Mouse (Mus musculus): ENCODE results near the gene Apip.

Apip gene

DNA sequence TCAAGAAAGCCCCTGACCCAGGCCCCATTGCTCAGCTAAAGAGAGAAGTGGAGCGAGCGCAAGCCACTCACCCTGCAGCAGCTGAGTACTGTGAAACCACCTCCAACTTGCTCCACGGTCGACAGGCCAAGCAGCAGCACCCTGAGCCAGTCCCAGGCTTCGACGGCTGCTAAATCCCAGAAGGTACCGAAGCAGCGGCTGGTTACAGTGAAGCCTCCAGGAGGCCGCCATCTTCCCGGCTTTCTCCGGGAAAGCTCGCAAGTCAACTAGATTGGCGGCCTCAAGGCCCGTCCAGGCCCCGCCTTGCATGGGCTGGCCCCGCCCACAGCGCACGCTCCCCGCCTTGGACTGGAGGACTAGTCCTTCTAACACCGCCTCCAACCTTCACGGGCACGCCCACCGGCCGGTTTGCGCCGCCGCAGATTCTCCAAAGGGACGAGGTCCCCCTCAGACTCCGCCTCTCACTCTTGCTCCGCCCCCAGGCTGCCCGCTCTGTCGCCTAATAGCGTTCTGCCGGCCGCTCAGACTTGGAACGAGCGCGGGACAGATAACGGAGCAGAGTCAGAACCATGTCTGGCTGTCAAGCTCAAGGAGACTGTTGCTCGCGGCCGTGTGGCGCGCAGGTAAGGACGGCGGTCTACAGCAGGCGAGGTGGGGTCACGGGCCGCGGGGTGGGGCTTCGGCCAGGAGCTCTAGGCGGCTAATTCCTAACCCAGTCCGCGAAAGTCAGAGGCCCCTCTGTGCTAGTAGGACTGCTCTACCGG is at the start of gene Apip, which contains the start of gene Pdhx:
TSS of gene Apip (plus strand) at position 457 of the 764 bp plus-strand sequence.
TSS of gene Pdhx (minus strand) at position 295 of the 764 bp plus-strand sequence.
- peak; percentile 98 for DNase-seq (ENCODE audit: low read depth)

DNA sequence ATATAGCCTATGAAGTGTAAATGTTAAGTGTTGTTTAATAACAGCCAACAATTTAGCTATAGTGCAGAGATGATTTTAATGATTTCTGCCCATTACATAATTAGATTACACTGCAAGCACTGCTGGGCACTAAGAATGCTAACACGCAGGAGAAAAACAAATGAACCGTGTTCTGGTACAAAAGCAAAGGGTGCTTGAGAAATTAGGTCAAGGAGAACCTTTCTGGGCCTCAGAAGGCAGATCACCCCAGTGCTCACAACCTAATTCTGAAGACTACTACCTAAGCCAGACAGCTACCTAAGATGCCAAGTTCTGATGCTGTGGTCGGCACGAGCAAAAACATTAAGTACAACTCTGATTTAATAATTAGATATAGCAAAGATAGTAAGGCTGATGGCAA is 35.6 kb upstream of the Apip start:
- no peak for DNase-seq (ENCODE audit: low read depth)

DNA sequence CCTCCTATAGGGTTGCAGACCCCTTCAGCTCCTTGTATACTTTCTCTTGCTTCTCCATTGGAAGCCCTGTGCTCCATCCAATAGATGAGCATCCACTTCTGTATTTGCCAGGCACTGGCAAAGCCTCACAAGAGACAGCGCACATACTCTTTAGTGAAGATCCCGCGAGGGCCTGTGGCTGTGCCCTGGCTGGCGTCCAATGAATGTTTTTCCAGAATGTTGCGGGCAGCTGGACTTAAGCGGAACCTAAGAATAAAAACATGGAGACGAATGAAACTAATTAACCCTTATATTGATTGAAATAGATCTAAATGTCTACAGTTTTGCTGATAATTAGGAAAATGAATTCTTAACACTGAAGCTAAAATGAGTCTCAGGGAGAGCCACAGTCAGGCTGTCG is 32.6 kb upstream of the Apip start:
- DNase-seq (ENCODE audit: low read depth), result no peak

DNA sequence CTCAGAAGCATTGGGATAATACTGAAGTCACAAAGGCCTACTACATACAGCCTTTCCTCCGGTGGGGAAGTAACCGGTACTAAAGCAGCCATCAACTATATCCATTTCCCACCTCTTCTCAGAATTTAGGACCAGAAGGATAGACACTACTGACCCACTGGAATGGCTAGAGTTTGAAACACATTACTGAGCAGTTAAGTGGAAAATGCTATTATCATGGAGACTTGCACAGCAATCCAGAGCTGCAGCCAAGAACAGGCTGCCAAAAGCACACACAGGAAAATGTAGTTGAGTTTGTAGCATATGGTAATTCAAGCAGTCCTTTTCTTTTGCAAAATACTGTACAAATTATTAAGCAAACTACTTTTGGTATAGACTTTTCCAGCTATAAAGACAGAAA is 28.2 kb upstream of the Apip start:
- no peak for DNase-seq (ENCODE audit: low read depth)

DNA sequence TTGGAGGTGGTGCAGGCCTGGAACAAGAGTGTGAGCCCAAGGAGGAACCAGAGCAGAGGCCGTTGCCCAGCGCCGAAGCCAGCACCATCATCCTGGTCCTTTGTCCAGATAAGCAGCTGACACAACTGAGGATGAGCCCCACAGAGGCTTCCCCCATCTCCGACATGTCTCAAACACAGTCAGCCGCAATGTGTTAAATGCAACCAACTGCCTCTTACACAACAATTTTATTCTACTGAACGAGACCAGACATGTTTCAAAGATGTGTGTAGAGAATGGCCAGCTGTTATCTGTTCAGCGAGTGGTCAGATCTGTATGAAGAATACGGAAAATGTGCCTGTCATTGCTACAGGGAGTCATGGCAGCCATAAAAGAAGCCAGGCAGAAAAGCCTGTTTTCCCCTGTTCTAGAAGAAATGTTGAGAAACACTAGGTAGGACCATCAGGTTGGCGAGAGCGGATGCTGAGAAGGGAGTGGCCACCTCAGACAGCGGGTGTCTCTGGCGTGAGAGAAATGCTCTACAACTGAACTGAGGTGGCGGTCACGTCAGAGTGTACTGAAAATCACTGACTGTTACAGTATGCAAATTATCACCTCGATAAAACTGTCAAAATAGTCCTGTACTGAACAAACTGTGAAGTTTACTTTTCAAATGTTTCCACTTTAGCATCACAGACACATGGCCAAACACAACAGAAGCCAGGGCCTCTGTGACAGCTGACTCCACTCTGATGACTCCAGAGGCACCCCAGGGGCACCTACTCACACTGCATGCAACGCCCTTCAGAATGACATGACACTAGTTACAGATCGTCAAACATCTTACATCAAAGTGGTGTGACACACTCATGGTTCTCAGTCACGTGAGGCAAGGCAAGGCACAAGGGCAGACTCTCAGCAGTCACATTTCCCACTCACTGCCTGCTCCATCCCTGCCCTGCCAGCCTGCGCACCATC is 21.3 kb upstream of the Apip start:
- DNase-seq (ENCODE audit: low read depth), result no peak

DNA sequence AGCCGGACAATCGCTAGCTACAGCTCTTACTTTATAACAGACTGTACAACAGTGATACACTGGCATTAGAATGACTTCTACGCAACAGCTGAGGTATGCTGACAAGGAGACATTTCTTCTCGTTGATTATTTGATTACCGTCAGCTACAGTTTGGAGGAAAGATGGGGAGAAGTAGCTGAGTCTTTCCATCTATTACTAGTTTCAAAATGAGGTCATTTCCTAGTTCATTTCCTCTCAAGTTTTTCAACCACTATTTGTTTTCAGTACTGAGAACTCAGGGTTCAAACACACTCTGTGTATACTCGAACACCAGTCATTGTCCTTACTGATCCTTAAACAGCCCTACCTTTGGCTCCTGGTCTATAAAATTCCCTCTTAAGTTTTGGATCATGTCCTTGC is 17.7 kb upstream of the Apip start:
- no peak for DNase-seq (ENCODE audit: low read depth)

DNA sequence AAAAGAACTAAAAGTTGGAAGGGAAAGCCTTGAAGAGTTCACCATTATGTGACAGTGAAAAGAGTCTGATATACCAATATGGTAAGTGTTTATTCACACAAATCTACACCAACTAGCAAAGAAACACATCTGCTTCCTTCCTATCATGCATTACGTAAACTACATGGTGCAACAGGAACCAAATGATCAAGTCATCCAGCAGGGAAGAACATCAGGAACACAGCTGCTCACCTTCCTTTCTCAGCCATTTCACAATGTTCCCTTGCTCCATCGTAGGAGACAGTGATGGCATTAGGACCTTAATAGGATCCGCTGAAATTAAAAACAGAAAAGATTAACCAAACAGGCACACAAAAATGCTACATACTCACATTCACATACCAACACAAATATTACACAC is 15.2 kb upstream of the Apip start:
- DNase-seq (ENCODE audit: low read depth), result peak; percentile 52

DNA sequence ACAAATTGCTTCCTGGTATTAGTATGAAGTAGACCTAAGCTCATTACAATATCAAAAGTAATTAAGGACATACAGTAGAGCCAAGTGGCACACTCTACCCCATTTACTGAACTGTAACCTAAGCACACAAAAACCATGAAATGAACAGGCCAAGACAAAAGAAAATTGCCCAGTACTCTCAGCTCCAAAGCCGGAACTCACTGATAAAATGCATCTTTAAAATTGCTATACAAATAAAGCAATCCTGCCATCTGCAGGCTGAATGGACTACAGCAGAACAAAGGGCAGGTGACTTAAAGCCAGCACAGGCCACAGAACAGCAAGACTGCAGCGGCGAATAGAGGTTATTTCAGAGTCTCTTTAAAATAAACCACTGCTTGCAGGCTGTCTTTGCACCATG is 10.6 kb upstream of the Apip start:
- peak; percentile 78 for DNase-seq (ENCODE audit: low read depth)

DNA sequence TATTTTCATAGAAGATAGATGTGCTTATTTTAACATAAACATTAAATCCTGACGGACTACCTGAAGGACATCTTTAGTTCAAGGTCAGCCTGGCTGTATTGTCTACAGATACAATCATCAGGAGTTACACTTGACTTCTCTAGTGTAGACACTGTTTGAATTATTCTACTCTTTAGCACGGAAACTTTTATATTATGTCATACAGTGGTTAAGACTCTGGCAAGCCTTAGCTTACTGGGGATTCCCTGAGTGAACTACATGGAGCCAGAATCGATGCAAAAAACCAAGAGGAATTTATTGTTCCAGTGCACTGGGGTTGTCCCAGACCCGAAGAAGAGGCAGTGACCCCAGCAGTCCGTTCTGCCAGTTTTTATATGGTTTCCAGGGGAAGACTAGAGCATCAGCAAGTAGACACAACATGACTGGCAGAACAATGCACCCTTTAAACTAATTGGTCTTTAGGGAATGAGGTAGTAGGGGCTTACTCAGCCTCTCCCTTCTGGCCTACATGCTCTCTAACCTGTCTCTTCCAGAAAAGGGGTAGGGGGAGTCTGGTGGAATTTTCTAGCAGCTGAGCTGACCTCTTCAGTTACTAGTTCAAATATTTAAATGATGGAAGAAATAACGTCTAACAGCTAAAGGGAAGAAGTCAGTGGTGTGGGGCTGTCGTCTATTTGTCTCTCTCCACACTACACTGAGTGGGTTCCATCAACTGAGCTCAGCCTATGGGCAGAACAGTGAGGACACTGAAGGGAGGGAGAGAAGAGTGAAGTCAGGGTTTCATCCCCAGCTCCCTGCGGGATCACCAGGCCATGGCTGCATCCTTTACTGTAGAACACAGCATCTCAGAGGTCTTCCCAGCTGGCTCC is 6.6 kb upstream of the Apip start:
- DNase-seq (ENCODE audit: low read depth), result no peak

DNA sequence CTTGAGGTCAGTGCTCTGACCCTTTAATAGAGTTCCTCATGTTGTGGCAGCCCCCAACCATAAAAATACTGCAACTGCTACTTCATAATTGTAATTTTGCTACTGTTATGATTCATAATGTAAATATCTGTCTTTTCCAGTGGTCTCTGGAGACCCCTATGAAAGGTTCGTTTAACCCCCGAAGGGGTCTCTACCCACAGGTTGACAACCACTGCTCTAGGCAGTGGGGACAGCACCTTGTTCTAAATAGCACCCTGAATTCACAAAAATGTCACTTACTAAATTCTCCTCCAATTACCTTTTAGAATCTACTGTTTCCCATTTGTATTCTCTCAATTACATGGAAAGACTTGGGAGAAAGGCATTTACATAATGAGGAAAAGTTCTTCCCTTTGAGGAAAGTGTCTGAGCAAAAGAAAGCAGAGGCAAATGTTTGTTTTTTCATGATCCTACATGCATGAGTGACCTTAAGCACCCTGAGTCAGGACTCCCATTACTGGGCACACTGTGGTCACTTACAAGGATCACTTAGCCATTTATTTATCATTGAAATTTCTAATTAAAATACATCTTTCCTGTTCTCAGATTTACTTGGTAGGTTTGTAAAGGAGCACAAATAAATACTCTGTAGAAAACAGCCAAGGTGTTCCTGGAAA is 5.8 kb upstream of the Apip start:
- no peak for DNase-seq (ENCODE audit: low read depth)

DNA sequence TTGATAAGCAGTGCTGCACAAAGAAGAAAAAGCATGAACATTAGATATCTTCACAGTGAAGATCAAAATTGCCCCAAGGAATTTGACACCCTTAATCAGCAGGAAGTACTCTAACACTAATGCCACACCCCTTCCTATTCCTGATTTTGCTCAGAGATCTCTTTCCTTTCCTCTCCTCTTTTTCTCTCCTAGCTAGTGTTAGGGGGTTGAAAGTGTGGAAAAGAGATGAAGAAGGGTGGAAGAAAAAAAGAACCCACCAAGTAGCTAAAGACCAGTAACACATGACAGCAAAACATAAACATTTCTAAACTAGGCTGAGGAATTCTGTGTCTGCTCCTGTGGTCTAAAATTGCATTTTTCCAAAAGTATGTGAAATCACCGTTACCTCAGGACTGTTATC is 4.9 kb upstream of the Apip start:
- DNase-seq (ENCODE audit: low read depth), result no peak

DNA sequence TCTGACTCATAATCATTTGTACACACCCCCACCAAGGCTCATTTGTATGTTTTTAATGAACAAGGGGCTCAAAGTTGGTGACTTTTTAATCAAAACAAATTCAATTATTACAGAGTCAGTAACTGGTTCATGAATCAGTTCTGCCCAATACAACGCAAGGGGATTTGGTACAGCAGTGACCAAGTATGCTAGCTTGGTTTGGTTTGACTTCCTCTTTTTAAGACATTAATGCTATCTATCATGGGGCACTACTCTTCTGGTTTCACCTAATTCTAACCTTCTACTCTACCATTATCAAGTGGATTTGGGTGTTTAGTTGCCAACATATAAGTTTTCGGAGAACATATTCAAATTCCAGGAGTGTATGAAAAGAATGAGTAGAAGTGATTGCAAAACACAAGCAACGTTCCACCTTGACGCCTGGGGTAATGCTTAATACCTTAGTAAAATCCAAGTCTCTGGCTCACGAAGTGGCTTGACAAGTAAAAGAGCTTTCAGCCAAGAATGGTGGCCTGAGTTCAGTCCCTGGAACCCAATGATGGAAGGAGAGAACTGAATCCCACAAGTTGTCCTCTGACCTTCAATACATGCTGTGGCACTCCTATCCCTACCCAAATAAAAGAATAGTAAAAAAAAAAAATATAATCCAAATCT is 3.6 kb upstream of the Apip start:
- DNase-seq (ENCODE audit: low read depth), result peak; percentile 40

DNA sequence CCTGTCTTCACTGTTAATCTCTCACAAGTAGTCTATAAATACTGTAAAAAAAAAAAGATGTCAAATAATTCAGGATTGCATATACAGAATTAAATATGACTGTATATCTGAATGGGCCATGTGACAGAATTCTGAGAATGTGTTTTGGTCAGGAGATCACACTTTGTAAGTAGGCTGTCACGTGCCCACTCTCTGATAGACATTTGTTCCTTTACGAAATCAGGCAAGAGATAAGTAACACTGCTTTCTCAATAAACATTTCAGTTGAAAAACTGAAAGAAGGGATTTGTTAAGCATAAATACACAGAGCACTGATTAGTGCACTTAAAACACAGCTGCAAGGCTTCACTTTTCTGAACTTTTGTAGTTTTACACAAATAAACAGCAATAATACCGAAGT is 2.9 kb upstream of the Apip start:
- no peak for DNase-seq (ENCODE audit: low read depth)

DNA sequence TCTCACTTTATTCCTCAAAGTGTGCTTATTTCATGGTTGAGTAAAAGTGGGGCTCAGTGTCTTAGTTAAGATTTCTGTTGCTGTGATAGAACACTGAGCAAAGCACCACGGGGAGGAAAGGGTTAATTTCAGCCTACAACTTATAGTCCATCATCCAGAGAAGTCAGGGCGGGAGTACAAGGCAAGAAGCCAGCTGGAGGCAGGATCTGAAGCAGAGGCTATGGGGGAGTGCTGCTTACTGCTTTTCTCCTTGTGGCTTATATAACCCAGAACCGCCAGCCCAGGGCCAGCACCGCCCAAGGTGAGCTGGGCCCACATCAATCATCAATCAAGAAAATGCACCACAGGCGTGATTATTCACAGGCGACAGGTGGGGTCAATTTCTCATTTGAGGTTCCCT is 7.6 kb downstream of the Apip start:
- no peak for DNase-seq (ENCODE audit: low read depth)

DNA sequence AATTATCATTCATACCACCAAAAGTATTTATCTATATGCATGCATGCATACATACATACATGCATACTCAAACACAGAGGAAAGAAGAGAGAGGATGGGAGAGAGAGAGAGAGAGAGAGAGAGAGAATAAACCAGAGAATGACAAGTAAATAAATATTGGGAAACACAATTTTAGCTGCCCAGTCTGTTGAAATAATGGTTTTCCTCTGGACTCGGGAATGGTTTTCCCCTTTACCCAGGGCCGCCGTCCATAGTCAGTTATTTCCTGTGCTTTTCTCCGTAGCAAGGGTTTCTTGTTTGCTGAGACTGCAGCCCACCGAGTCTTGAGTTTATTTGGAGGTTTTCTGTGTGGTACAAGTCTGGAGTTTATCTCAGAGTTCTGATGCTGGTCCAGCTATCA is 8.2 kb downstream of the Apip start:
- no peak for DNase-seq (ENCODE audit: low read depth)

DNA sequence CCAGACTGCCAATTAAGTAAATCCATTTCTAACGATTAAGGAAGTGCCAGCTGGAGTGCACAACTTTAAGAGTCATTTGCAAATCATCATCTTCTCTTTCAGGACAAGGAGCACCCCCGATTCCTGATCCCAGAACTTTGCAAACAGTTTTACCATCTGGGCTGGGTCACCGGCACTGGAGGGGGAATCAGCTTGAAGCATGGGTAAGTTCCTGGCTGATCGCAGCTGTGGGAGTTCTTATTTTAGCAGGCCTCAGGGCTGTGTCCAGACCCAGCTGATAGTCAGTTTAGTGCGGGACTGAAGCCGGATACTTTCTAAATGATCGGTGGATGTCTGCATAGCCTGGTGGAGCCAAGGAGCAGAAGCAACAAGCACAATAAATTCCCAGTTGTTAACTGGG is 9.4 kb downstream of the Apip start:
- no peak for DNase-seq (ENCODE audit: low read depth)

DNA sequence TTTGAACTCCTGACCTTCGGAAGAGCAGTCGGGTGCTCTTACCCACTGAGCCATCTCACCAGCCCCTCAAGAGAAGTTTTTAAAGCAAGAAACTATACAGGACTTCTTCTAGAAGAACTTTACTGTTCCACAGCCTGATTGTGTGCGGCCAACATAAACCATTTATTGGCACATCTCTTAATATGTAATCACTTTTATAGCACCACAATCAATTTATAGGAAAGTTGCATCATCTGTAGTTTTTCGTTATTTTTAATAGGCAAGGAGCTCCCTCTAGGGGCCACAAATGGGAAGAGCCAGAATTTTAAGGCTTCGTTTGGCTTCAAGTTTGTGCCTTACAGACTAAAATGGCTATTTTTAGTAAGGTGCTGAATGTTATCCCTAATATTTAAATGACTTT is 11.0 kb downstream of the Apip start:
- DNase-seq (ENCODE audit: low read depth), result peak; percentile 43

DNA sequence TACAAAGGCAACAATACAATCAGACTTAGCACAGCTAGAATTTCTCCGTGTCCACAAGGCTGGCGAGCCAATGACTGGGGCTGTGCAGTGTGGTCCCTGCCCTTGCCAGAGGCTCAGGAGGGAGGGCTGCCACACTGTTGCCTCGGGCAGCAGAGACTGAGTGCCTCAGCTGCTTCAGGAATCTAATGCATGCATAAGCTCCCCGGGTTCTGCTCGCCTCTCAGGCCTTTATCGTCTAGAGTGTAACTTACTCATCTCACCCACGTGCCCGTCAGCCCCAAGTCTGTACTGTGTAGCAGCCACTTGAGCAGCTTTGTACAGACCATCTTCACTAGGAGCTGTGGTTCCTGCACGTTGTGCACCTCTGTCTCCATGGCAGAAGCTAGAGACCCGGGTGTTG is 12.2 kb downstream of the Apip start:
- no peak for DNase-seq (ENCODE audit: low read depth)

DNA sequence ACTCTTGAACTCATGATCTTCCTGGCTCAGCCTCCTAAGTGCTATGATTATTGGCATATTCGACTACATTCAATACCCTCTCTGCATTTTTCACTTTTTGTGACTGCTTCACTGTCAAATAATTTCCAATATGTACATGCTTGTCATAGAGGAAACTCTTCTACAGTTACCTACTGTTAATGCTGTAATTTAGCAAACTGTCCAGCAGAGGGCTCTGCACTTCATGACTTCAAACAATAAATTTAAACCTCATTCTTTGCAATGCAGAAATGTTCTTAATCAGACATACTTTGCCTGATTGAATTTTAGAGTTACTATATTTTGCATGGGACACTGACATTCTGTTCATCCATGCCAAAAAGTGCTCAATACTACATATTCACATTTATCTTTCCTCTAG is 13.0 kb downstream of the Apip start:
- DNase-seq (ENCODE audit: low read depth), result peak; percentile 57

DNA sequence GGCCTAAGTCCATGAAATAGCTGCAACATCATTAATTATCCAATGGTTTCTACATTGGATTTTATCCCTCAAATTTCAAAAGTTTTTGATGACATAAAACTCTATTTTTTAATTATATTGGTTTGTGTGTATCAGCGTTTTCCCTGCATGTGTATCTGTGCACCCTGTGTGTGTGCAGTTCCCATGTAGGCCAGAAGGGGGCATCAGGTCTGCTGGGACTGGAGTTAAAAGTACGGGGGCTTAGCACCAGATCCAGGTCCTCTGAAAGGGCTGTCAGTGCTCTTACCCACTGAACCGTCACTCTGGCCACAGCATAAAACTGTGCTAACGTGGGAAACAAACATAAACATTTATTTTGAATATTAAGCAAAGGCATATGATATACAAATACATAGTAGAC is 14.6 kb downstream of the Apip start:
- no peak for DNase-seq (ENCODE audit: low read depth)

DNA sequence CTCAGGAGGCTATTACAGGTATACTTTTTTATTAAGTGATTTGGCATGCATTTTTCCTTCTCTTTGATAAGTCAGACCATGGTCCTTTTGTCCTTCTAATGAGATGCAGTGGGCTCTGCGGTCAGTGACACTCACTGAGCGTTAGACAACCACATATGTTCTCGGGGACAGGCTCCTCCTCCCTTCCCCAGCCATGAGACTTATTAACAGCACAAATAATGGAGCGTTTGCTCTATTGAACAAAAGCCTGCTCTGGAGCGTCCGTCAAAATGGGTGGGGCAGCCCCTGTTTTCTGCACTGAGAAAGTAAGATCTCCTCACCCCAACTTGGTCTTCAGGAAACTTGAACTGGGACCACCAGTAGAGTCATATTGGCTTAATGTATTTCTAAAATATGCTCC is 16.0 kb downstream of the Apip start:
- DNase-seq (ENCODE audit: low read depth), result no peak

Data from 416B (cell line).